Mouse (Mus musculus) right cerebral cortex, postnatal 10 days (tissue): ENCODE measurements around the gene Hyal1.

ENCODE experiments used
- DNase-seq, 2 experiments: peaks; one replicate each; pipeline ENCODE4 v3.0.0; 2021; ENCODE audit warnings: low spot score in 2 of 2

Hyal1 gene

GRCm38 (mm10) chr9:107617461-107617860 lies 40.7 kb downstream of the Hyal1 start:
- DNase-seq: no peak

GRCm38 (mm10) chr9:107618098-107618497 lies 41.4 kb downstream of the Hyal1 start:
- no peak for DNase-seq

GRCm38 (mm10) chr9:107618778-107619545 lies 42.2 kb downstream of the Hyal1 start:
- no peak for DNase-seq

- no peak for DNase-seq
Measured at GRCm38 (mm10) chr9:107619546-107619879, 42.8 kb downstream of the Hyal1 start.

- no peak for DNase-seq
Measured at GRCm38 (mm10) chr9:107620954-107621353, 44.2 kb downstream of the Hyal1 start.

- DNase-seq: no peak
Measured at GRCm38 (mm10) chr9:107624539-107624938, 47.8 kb downstream of the Hyal1 start.

GRCm38 (mm10) chr9:107624951-107625350 lies 48.2 kb downstream of the Hyal1 start:
- DNase-seq: no peak

- no peak for DNase-seq
Measured at GRCm38 (mm10) chr9:107625351-107626128, 48.8 kb downstream of the Hyal1 start.

GRCm38 (mm10) chr9:107626158-107626843 lies 49.6 kb downstream of the Hyal1 start:
- no peak for DNase-seq

- DNase-seq: peak; percentile 90 to 91
Measured at GRCm38 (mm10) chr9:107626844-107627277, 50.1 kb downstream of the Hyal1 start.

GRCm38 (mm10) chr9:107627387-107628255 lies 50.9 kb downstream of the Hyal1 start:
- DNase-seq: no peak

GRCm38 (mm10) chr9:107628721-107629410 lies 52.1 kb downstream of the Hyal1 start:
- no peak for DNase-seq

GRCm38 (mm10) chr9:107629411-107629730 lies 52.6 kb downstream of the Hyal1 start:
- no peak for DNase-seq

- DNase-seq: peak; percentile 65 to 66
Measured at GRCm38 (mm10) chr9:107629901-107630425, 53.2 kb downstream of the Hyal1 start.

- peak; percentile 86 to 88 for DNase-seq
Measured at GRCm38 (mm10) chr9:107630576-107630975, 53.8 kb downstream of the Hyal1 start.
